Mouse (Mus musculus) B cell, adult 2 months (primary cell): ENCODE measurements around the gene Slc7a5.

Source experiments
- DNase-seq, 2 experiments: peaks; one replicate each; pipeline ENCODE4 v3.0.0; 2022

The Slc7a5 gene

DNA sequence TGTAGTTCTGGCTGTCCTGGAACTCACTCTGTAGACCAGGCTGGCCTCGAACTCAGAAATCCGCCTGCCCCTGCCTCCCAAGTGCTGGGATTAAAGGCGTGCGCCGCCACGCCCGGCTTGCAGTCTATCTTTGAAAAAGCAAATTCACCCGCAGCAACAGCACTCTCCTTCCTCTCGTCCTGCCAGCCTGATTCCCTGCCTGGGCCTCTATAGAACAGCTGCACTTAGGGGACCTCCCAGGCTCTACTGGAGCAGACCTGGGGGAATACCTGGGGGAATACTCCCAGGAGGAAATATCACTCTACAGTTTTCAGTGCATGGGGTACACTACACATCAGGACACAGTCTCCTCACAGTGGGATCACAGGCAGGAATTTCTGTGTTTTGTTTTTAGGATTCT lies 58.2 kb downstream of the Slc7a5 start:
- no peak for DNase-seq

DNA sequence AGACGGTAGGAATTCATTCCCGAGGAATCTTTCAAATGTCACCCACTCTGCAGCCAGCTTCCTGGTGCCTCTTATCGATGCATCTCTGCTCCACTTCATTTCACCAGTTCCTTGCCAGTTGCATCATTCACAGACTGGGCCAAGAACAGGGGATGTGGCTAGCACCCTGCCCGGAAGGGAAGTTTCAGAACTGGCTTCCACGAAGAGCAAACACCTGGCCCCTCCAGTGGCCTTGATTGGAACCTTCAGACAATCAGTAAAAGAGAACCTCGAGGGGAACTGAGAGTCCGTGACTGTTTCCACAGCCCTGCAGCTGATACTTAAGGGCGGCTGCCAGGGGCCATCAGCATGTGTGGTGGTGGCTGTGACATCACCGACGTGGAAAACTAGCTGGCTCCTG lies 59.0 kb downstream of the Slc7a5 start:
- no peak for DNase-seq

GRCm38 (mm10) chr8:121847987-121848386 lies 59.5 kb downstream of the Slc7a5 start:
- no peak for DNase-seq

GRCm38 (mm10) chr8:121847261-121847822 lies 60.2 kb downstream of the Slc7a5 start:
- DNase-seq: no peak

DNA sequence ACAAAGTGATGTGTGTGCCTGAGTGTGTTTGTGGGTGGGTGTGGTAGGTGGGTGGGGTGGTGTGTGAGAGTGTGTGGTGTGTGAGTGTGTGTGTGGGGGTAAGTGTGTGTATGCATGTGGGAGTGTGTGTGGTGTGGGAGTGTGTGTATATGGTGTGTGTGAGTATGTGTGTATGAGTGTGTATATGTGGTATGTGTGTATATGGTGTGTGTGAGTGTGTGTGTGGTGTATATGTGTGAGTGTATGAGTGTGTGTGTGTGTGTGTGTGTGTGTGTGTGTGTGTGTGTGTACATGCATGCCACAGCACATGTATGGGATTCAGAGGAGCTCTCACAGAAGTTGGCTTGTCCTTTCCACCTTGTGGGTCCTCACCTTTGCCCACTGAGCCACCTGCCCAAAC lies 60.7 kb downstream of the Slc7a5 start:
- DNase-seq: no peak

GRCm38 (mm10) chr8:121844765-121845164 lies 62.7 kb downstream of the Slc7a5 start:
- no peak for DNase-seq

- DNase-seq: no peak
These were observed 64.2 kb downstream of the Slc7a5 start for GRCm38 (mm10) chr8:121843184-121843733.

DNA sequence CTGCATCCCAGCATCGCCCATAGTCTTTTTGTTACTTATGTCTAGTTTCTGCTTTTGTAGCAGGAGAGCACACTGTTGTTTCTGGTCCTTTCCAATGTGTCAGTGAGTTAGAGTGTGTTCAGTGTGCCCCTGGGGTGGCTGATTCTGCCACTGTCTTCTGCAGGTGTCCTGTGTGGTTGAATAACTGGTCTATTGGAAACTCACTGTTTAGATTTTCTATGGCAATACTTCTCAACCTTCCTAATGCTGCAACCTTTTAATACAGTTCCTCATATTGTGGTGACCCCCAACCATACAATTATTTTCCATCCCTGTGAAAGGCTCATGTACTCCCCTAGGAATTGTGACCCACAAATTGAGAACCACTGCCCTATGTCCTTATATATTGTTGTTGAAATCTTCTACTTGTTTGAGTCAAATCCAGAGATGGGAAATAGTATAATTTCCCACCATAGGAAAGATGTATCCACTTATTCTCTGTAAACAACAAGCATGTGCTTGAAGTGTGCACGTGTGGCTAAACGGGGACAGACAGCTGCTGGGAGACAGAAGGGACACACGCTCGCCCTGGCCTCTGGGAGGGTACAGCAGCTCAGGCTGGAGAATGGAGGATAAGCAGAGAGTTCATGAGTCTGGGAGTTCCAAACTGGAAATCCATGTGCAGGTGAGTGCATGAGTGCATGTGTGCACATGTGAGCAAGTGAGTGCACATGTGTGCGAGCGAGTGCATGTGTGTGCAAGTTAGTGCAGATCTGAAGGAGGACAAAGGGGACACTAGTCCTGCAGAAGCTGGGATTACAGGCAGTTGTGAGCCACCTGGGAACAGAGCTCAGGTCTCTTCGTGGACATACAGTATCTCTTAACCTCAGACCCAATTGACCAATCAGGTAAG lies 65.2 kb downstream of the Slc7a5 start:
- no peak for DNase-seq

DNA sequence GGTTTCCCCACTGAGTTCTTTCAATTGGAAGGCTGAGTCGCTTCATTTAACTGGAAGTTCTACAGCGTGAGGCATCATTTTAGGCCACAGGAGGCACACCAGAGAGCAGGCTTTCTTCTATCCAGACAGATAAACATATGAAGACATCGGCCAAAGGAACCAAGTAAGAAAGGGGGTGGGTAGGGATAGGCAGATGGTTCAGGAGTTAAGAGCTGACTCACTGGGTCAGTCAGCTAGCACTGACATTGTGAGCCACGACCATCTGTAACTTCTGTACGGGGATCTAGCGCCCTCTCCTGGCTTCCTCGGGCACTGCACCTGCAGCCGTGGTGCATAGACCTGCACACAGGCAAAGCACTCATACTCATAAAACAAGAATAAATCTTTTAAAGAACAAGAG lies 66.3 kb downstream of the Slc7a5 start:
- DNase-seq: peak; percentile 81

DNA sequence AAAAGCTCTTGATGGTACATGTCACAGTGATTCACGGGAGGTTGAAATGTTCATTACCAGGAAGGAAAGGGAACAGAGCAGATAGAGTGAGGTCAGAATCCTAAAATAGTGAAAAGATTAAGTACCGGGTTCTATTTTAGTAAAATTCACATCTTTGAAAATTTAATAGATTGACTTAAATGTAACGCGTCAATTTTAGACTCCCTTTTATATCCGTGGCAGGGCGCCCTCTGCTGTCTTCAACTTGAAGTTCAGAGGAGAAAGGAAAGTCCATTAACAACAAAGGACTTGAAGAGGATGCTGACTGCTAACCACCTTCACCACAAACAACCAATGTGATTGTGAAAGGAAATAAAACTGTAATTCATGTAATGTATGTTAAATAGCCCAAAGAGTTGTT lies 75.0 kb downstream of the Slc7a5 start:
- peak; percentile 78 to 84 for DNase-seq

DNA sequence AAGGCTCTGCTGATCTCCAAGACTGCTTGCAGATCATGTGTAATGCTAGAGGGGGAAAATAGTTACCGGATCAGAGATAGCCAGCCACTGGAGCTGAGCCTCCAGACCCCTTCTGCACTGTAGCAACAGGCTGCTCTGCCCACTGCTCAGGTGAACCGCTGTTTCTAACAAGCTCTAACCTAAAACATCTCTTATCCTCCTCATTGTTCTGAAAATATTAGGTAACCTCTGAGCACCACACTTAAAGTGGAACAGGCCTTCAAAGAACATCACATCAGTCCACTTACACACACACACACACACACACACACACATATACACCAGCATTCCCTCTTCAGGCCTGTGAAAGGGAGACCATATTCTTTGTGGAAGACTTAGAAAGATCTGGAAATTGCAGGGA lies 75.4 kb downstream of the Slc7a5 start:
- no peak for DNase-seq
